Mouse (Mus musculus) ES-E14 (cell line): Measurements from ENCODE around the gene Txndc11.

Experiments used
- CHD2 ChIP-seq: IDR thresholded peaks from 2 replicates; pipeline ENCODE4 v1.6.1; 2014; ENCODE audit warnings: mild to moderate bottlenecking, low read depth, low read length, inconsistent platforms
- MAFK ChIP-seq: IDR thresholded peaks from 2 replicates; pipeline ENCODE4 v1.6.1; 2014; ENCODE audit warnings: mild to moderate bottlenecking, low read depth, low read length, inconsistent platforms; ENCODE audit not compliant: insufficient read depth
- ZNF384 ChIP-seq: IDR thresholded peaks from 2 replicates; pipeline ENCODE4 v1.6.1; 2012; ENCODE audit warnings: low read depth, low read length, inconsistent platforms

- TF ChIP-seq ZNF384 (no peak), MAFK (no peak), CHD2 (no peak)
Measured at GRCm38 (mm10) chr16:11040603-11041002, 93.8 kb downstream of the Txndc11 start.
